20 mouse cellular contexts compared by ENCODE assay signal in the genomic region with DNA sequence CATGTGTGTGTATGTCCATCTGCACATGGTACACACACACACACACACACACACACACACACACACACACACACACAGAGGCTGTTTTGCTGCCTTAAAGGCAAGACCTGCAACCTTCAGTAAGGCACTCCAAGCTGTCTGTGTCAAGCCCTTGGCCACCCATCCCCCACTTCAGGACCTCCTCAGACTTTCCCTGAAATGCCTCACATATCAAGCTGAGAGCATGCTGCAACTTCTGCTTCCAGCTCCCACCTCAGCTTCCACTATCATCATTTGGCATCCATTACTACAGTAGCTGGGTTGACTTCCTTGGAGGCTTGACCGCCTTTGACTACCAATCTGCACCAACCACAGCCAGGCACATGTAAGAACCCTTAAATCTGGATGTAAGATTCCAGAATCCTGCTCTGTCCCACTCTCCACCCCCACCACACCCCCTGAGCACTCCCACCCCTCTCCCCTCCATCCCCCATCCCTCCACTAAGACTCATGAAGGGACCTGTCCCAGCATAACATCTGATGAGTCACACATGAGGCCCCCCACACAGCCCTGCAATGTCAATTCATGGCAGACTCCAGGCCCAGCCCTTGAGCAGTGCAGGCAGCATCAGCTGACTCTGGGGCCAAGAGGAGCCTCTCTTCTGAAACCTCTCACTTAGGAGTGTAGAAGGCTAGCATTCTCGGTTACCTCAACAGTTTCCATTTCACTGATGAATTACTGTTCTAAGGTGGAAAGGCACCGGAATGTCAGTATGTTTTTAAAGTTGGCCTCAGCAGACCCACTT.
DNase-seq lines count a peak whose midpoint lies in the region; ATAC-seq lines count a peak whose summit lies in the region.
"Had no signal": no experiment of that assay in that cellular context is flagged by ENCODE, and none has a peak within 500 bp of the region (broad histone marks: within the 10 kb centered on the region; RNA-seq: fewer than 3 reads in every experiment).

No protein-coding gene starts in this region.

- H3K9me3 ChIP-seq in kidney, embryonic 15.5 days (replicated peaks) = peaks cover 3% of the 10 kb centered on the region; the same call in 1 of the 2 replicates
- H3K9me3 ChIP-seq: embryonic facial prominence, embryonic 13.5 days; embryonic facial prominence, embryonic 15.5 days; forebrain, embryonic 13.5 days; forebrain, embryonic 15.5 days had no signal

- H3K27ac ChIP-seq in kidney, embryonic 15.5 days = no peak overlapping the region
- H3K27ac ChIP-seq: embryonic facial prominence, embryonic 13.5 days; embryonic facial prominence, embryonic 15.5 days; forebrain, embryonic 13.5 days; forebrain, embryonic 15.5 days had no signal

- 62% methylated on average over 3 of the region's 3 CpGs for WGBS in kidney, embryonic 15.5 days

- peak; percentile 75 for DNase-seq in heart, adult 11 months
- DNase-seq in heart, adult 9 months (ENCODE audit: low spot score in 2 of 2) = no peak
- DNase-seq in kidney, postnatal 36 days = no peak
- peak; percentile 54 for DNase-seq in NIH3T3 (ENCODE audit: low read depth)
- no peak for DNase-seq in adrenal gland, adult 2 months
- DNase-seq: adrenal gland, postnatal 25 days; cerebellum, adult 11 months; cerebellum, adult 18-20 months; cerebellum, adult 8-10 months; cerebellum, adult 9-11 months; cerebellum, postnatal 14 days; cerebellum, postnatal 36 days had no signal

- H3K27me3 ChIP-seq in kidney, embryonic 15.5 days = no peaks in the 10 kb centered on the region
- H3K27me3 ChIP-seq: embryonic facial prominence, embryonic 13.5 days; embryonic facial prominence, embryonic 15.5 days; forebrain, embryonic 13.5 days; forebrain, embryonic 15.5 days; Patski had no signal

- no peak overlapping the region for H3K9ac ChIP-seq in kidney, embryonic 15.5 days
- H3K9ac ChIP-seq: embryonic facial prominence, embryonic 13.5 days; embryonic facial prominence, embryonic 15.5 days; forebrain, embryonic 13.5 days; forebrain, embryonic 15.5 days had no signal

- H3K36me3 ChIP-seq in kidney, embryonic 15.5 days = no peaks in the 10 kb centered on the region
- H3K36me3 ChIP-seq: embryonic facial prominence, embryonic 13.5 days; embryonic facial prominence, embryonic 15.5 days; forebrain, embryonic 15.5 days had no signal

- H3K4me1 ChIP-seq in kidney, embryonic 15.5 days = peaks cover 35% of the 10 kb centered on the region
- H3K4me1 ChIP-seq: embryonic facial prominence, embryonic 15.5 days; forebrain, embryonic 13.5 days; forebrain, embryonic 15.5 days had no signal

- 0 out of 2 replicates have a peak, but pooled peaks have one; percentile 12 for ATAC-seq in kidney, embryonic 15.5 days (replicated peaks; ENCODE audit: low FRiP score)
- ATAC-seq: activated CD4-positive, CD25-positive, alpha-beta regulatory T cell, adult 4 months; forebrain, embryonic 13.5 days; forebrain, embryonic 15.5 days; Patski had no signal

- H3K4me3 ChIP-seq in kidney, embryonic 15.5 days (replicated peaks) = no peak overlapping the region
- H3K4me3 ChIP-seq: embryonic facial prominence, embryonic 13.5 days; embryonic facial prominence, embryonic 15.5 days; erythroblast, embryonic 14.5 days; forebrain, embryonic 13.5 days; forebrain, embryonic 15.5 days had no signal

- H3K4me2 ChIP-seq in kidney, embryonic 15.5 days = no peak overlapping the region
- H3K4me2 ChIP-seq: embryonic facial prominence, embryonic 13.5 days; embryonic facial prominence, embryonic 15.5 days; forebrain, embryonic 13.5 days; forebrain, embryonic 15.5 days had no signal

Comparison
In these comparisons a context has a peak if more than half of its experiments do, and no peak if none do; other contexts are left out.
1. DNase-seq: peak in heart, adult 11 months (single experiment) and NIH3T3 (single experiment); none in heart, adult 9 months (0 of 2), kidney, postnatal 36 days (0 of 2) and adrenal gland, adult 2 months (single experiment).